Mouse (Mus musculus): ENCODE results near the gene Pigq.

DNA sequence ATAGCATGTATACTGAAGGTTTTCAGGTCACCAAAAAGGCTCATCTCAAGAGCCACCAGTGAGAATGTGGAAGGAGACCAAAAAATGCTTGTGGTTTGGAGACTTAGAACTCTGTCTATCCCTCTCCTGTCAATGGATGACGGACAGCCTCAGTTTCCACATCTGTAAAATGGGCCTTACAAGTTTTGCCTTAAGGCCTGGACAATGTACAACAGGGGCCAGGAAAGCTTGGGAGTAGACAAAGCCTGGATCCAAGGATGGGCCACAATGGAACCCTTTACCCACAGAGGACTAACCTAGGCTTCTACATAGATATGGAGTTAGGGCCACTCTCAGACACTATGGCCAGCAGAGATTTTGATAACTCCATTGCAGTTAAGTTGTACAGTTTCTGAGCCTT is 39.3 kb upstream of the Pigq start:
- TF ChIP-seq CTCF (IDR thresholded peaks at IDR 0.05; ENCODE audit: low read depth) (no peak), EP300 (IDR thresholded peaks at IDR 0.05; ENCODE audit: low read depth) (no peak)
